Mouse (Mus musculus) MN1 (cell line): ENCODE results near the gene Qk.
A peak's percentile ranks its signal among the peaks of the same experiment; 100 is the strongest.

Experiments used
- DNase-seq: peaks from one replicate; pipeline ENCODE4 v3.0.0-alpha.2; 2016; ENCODE audit warnings: low spot score

Gene Qk

DNA sequence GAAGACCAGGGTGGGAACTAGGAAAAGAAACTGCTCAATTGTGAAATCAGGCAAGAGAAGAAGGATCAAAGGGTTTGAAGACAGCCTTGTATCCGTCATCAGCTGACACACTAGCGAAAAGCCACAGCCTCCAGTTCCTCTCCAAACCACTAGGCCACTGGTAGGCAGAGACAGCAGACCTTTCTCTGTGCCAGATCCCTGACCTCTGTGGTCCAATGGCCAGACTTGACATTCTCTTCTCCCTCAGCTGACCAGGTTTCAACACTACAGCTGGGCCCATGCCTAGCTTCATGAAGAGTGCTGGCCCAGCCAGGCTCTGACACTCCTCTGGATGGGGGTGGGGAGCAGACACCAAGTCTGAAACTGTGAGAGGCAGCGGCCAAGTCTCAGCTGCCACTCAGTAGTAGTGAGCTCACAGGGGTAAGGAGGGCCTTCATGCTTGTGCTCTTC is 7.0 kb upstream of the Qk start:
- no peak for DNase-seq

DNA sequence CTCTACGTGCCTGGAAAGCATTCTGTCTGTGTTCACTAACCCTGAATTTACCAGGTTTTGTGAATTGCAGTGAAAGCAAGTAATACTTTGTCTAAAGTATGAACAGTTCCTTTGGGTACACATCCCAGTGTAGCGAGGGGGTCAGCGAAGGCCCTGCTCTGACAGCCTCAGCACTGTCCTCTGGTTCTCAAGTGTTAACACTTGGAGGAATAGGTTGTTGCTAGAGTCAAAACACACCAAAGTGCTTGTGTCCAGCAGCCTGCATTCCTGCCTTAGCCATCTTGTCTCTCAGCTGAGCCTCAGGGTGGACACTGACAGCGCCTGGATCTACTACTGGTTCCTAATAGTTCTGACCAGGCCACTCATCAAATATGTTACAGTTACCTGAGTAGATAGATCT is 6.3 kb upstream of the Qk start:
- no peak for DNase-seq

DNA sequence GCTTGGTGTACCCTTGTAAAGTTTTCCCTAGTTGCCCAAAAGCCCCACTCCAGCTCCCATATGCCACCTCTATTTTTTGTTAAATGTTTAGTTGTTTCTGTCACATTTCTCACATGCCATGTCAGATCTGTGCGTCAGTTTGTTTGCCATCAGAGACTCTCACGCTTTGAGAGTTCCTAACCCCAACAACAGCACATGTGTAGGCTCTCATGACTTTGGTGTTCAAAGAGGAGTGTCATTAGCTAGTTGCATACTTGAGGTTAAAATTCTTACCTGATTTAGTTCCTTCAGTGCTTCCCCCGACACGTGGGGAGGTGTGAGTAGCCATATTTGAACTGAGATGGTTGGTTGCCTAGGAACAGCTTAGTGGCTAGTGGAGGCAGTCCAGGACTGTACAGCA is 2.1 kb upstream of the Qk start:
- no peak for DNase-seq

DNA sequence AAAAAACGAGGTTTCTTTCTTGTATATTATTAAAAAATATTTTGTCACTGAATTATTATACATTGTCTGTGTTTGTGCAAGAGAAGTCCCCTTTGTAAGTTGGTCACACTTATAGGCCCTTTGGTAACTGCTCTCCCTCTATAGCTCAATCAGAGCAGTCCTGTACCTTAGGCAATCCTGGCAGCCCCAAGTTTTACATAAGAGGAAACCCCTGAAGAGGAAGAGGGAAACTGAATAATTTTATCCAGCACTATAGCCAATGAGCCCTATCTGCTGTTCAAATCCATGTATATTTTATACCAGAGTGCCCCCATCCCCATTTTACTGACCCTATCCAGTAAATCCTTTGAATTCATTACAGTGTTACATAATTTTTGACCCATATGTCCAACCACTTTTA is 1.4 kb upstream of the Qk start:
- DNase-seq, result no peak

DNA sequence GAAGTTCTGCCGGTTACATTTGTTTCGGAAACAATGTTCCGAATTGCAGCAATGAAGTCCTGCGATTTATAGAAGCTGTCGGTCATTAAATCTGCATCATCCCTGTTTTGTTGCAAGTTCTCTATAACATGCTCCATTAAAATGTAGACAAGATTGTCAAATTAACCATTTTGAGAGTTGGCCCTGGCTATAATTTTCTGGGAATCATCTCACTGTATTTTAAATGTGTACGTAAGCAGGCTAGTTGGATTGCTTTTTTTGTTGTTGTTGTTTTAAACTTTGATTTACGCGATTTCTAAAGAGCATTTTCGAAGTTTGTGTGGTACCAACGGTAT is 769 bp upstream of the Qk start:
- DNase-seq, result no peak

DNA sequence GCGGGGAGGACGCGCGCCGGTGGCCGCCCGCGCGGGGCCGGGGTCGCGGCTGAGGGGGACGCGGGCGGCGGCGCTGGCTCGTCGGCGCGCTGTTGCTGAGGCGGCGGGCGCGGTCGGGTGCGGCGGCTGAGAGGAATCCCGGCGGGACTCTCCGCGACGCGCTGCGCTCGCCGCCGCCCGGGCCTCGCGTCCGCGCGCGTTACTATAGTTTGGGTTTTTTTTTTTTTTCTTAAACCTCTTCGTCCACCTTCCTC is 296 bp downstream of the Qk start:
- DNase-seq, result no peak

DNA sequence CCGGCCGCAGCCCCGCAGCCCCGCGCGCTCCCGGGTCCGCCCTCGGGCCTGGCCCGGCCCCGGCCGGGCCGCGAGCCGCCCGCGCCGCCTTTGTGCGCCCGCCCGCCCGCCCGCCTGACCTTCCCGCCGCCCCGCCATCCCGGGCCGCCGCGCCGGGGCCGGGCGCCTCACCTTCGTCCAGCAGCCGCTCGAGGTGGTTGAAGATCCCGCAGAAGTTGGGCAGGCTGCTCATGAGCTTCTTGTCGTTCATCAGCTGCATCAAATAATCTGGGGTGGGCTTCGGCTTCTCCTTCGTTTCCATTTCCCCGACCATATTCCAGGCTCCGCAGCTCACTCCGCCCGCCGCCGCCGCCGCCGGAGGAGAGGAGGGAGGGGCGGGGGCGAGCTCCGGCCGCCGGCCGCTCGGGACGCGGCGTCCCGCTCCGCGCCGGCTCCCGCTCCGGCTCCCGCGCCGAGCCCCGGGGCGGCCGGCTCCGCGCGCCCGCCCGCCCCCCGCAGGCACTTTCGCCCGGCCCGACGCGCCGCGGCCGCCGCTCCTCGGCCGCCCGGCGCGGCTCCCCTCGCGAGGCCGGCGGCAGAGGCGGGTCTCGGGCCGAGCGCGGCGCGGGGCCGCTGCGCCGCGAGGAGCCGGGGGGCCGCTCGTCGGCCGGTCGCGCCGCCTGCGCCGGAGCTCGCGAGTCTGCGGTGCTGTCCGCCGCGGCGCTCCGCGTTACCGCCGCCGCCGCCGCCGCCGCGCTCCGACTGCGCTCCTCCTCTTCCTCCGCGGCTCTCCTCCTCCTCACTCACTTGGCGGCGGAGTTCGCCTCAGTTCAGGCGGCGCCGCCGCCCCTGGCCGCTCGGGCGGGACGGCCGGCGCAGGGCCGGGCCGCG is 858 bp downstream of the Qk start:
- peak; percentile 74 for DNase-seq

DNA sequence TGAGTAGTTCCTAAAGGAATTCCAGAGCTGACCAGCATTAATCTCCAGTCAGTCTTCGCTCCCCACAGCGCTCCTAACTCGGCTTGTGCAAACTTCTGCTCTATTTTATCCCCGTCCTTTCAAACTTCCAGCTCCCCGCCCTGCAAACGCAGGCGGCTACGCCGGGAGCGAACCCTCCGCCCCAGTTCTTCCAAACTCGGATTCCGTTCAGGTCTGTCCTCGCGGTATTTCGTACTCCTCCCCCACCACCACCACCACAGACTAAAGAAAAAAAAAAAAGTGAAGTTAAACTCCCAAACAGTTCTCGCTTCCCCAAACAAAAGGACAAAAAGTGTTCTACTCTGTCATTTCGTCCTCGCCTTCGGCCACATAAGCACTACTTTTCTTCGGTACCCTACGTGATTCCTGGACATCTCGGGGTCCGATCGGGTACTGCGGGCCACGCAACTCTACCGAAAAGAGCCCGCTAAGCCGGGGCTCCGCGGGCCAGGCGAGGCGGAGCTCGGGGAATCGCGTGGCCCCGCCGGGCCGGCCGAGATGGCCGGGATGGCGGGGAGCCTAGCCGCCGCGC is 1.6 kb downstream of the Qk start:
- peak; percentile 71 for DNase-seq

DNA sequence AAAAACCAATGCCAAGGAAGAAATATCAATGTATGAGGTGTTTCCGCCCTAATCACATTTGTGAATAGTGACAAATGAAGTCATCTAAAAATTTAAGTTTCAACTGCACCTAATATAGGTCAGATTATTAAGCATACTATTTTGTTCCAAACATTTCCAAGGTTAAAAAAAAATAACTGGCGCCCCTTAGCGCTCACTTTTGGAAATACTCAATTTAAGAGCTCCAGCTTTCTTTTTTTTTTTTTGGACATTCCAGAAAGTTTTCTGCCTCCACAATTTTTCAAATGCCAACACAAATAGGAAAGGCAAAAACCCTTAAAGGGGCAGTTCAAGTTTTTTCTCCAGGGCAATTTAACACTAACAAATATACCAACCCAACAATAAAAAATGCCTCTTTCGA is 2.5 kb downstream of the Qk start:
- peak; percentile 74 for DNase-seq

DNA sequence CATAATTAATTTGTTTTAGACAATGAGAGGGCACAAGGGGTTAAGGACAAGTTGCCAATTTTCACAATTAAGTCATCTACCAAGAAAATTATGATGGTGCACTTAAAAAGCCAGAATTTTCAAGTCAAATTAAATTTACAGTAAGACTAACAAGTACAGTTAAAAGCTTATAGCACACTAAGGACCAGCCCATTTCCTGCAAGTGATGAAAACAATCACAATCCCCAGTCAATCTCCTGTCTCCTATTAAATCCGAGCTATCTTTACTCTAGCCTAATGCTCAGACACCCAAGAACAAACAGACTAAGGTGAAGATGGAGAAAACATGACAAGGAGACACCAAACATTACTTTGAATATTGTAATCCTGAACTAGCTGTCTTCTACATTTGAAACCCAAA is 3.2 kb downstream of the Qk start:
- no peak for DNase-seq

DNA sequence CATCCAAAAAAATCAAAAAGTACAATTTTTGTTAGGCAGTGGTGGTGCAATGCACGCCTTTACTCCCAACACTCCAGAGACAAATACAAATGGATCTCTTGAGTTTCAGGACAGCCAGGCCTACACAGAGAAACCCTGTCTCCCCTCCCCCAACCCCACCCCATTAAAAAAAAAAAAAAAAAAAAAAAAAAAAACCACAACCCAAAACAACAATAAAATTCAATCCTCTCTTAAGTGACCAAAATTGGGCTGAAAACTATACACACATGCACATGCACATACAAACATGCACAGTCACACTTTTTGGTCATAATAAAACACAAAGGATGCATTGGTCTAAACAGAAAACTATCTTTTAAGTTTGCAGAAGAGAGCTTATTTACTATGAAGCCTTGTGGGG is 9.6 kb downstream of the Qk start:
- DNase-seq, result no peak

DNA sequence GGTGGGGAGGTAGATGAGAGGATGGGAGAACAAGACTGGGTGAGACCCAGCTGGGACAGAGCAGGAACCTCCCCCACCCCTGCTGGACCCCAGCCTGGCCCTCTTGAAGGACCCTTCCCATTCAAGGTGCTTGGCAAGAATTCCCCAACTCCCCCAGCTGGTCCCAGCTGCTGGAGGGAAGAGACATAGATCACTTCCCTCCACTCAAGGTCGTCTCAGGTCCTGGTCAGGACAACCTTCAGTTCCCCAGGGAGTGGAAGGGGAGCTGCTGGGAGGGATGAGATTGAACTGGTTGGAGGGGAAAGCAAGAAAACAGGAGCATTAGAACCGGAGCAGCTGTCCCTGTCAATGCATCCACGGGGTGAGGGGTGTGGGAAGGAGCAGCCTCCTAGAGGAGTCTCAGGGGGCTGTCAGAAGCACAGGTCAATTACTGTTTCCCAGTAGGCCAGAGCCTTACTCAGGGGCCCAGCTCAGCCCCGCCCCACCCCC is 10.5 kb downstream of the Qk start:
- no peak for DNase-seq

DNA sequence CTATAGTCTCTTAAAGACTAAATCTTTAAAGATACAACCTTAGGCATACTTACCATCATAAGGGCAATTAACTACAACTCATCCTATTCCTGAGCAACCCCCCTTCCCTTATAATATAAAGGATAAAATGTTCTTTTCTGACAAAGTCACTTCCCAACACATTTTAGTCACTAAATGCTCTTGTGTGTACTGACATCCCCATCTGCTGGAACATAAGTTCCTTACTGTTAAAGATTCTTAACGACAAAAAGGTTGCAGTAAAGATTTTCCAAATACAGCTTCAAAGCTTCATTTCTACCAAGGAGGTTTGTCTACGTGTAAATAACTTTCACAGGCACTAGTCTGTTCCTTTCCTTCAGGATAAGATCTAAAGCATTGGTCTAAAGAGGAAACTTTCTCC is 13.2 kb downstream of the Qk start:
- DNase-seq, result no peak

DNA sequence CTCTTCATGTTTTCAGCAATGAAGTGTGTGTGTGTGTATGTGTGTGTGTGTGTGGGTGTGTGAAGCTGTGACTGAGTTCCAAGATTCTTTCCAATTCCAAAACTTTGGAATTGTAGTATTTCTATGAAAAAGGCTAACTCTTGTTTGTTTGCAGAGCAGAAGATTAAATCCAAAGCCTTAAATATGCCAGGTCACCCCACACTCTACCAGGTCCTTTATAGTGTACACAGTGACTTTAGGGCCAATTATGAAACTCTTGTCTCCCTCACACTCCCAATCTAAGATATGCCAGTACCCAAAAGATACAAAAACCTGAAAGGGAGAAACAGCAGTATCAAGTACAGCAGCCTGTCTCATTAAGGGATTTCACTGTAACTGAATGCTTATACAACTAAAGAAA is 15.7 kb downstream of the Qk start:
- no peak for DNase-seq

DNA sequence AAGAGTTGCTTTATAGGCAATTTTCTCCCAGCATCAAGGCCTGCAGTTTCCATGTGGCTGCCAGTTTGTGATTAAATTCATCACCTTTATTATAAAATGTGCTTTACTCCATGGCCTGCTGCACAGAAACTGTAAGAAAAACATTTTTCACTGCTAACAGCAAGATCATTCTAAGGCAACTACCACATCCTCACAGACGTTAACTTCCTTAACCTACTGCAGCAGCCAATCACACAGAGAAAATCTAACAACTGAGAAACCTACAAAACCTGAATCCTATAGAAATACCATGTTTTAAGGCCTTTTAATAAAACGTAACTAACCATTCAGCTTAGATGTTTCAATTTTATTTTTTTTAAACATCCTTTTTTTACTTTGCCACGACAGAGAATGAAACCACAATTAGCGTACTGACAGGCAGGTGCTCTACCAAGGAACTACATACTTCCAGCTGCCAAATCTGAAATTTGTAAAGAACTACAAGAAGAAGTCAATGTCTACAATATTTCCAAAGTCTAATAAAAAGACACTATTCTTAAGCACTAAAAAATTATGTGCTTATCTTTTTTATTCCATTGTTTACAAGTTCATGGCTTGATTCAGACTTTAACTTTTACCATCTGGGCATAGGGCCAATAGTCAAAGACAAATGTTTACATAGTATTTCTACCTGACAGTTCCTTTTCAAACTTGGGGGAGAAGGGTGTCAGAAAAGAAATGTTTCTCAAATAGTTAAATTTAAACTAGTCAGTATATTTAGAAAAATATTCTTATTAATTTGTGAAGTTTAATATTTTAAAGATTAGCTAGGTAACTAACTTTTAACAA is 18.5 kb downstream of the Qk start:
- no peak for DNase-seq

DNA sequence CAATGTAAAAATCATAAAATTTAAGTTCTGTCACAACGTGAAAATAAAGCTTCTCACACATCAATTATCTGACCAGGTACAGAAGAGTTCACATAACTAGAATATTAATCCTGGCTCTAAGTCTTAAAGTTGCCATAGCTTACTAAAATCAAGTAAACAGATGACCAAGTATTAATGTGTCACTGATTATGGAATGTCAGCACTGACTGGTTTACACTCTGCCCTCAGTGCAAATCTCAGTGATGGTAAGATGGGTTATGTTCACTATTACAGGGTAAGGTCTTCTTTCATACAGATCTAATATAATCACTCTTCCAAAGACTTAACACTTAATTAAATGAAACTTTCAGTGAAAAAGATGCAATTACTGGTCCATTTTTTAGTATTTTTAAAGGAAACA is 20.3 kb downstream of the Qk start:
- no peak for DNase-seq

DNA sequence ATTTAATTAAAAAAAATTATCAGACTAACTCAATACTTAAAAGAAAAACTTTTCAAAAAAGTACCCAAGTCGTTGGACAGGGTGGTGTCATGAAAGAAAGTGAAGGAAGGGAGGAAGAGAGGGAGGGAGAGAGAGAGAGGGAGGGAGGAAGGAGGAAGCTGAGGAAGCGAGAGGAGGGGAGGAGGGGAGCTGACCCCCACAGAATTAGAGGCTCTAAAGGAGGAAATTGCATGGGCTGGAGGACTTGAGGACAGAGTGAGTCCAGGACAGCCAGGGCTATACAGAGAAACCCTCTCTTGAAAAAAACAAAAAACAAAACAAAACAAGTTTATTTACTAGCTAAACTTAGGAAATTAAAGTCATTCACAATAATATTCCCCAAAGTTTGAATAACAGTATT is 27.1 kb downstream of the Qk start:
- DNase-seq, result no peak

DNA sequence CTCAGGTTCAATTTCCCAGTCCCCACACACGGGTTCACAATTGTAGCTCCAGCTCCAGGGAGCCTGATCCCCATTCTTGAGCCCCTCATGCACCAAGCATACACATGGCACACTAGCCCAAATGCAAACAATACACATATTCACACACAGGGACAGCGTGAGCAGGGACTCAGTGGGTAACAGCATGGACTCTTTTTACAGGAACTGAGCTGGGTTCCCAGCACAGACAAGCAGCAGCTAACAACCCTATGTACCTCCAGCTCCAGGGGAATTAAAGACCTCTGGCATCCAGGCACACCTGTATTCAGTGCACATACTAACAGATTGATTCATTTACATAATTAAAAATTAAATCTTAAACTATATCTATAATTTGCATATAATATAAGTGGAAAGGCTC is 34.9 kb downstream of the Qk start:
- no peak for DNase-seq

DNA sequence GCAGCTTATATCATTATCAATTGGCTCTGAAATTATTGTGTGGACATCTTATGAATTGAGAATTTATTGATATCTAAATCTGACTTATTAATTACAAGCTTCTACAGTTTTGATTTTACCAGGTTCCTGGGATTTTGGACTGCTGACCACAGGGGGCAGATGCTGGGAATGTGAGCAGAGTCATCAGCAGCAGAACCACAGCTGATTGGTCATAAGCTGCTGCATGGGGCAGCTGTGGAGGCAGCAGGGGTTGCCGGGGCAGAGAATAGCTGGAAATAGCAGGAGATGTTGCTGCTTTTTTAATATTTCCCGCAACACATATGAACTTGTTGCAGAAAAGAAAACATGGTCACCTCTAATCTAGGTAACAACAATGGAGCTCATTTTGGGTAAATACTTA is 40.1 kb downstream of the Qk start:
- no peak for DNase-seq

DNA sequence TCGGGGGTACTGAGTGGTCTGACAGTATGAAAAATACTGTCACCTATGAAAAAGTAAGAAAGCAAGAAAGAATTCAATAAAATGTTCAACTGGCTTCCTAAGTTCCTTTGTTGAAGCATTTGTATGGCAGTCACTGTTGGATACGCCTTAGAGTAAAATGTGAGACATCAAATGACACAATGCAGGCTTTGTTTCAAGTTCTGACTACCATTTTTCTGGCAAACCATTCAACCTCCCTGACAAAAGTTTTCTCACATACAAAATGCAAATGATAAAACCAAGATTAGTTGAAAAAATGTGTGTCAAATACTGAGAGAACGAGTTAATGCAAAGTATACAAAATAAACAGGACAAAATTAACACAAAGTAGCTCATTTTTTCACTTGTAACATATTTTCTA is 50.1 kb downstream of the Qk start:
- DNase-seq, result no peak

DNA sequence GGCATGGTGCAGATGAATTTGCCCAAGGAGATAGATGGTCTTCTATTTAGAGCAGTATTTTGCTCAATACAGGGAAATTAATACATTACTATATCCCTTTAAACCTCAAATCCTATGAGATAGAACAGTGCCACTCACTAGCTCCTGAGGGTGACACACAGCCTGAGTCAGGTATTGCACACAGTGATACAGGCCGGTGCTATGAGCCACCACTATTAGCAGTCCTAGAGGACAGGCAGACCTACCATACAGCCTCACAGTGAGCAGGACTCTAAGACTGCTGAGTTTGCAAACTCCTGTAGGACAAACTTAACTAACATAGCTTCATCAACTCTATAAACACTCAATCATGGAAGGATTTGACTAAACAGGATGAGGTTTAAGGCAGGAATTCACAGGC is 51.2 kb downstream of the Qk start:
- DNase-seq, result no peak

DNA sequence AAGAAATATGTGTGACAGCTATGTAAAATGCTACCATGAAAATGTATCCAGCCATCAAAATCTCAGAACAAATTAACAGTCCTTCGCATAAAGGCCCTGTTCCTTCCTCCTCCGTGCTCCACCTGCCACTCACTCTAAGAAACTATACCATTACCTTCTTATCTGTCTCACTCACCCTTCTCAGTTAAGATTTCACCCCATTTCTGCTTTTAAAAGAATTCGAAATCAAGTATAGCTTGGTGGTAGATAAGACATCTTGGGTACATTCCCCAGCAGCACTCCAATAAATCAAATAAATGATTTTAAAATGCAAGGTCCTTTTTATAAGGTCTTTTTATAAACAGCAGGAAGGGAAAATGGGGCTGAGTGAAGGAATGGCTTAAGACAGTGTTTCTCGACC is 53.4 kb downstream of the Qk start:
- DNase-seq, result no peak

DNA sequence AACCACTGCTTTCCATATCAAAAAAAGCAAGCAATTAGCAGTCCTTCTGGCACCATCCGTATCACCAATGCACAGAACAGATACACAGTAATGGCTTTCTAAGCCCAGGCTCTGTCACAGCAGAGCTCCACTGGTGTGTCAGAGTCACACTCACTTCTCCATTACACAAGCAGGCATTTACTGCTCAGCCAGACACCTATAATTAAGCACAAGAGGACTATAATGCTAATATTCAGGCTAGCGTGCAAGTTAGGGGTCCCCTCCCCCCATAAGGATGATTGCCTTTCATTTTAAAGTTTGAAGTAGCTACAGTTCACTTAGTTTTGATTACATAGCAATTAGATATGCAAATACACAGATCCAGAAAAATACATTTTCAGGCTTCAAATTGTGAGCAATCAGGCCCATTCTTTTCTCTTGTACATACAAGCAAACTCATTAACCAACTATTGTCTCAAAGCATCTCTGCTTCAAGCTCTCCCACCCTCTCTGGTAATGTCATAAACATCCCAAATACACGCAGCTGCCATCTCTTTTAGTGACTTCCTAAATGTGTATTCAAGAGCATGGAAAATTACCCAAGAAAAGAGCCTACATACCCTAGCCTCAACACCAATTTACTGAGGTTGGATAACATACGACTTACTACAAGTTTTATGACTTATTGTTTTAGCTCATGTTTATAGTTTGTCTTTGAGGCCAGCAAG is 68.2 kb downstream of the Qk start:
- DNase-seq, result no peak
